Mouse (Mus musculus): Measurements from ENCODE around the gene Stpg4. TPM values are rescaled to one million over a fixed set of nuclear protein-coding genes. Genes with fewer than 3 reads are reported as not detected.

Gene Stpg4
- polyA plus RNA-seq, 1 experiment = not detected

GRCm38 (mm10) chr17:87468616-87469015 is 41.1 kb upstream of the Stpg4 start:
- no peak overlapping the region for H3K4me3 ChIP-seq (ENCODE audit: insufficient read depth, low read length)
- no peak overlapping the region for H3K27ac ChIP-seq (ENCODE audit: insufficient read depth, low read length)
- H3K4me1 ChIP-seq (ENCODE audit: control insufficient read depth, insufficient read depth, low read length) = peaks cover 2% of the 10 kb centered on the region; the same call in 1 of the 2 replicates
- no peak for TF ChIP-seq POLR2A (IDR thresholded peaks at IDR 0.05; ENCODE audit: low read depth, low read length)
- no peak for TF ChIP-seq CTCF (IDR thresholded peaks at IDR 0.05; ENCODE audit: borderline replicate concordance, insufficient read depth, low read length)

DNA sequence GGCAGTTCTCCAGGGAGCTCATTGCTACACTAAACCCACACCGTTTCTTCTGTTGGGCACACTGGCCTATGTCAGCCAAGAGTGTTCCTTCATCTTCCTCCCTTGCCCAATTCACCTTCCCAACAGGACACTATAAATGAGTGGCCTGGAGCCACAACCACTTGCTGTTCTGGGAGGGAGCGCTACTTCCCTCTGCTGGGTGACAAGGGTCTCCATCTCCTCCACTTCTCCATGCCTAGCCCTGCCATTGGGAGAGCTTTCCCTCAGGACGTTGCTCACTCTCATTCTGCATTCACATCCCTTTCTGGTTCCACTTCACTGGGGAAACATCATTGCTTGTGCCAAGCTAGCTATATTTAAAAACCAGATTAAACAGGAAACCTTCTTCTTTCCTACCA is 34.0 kb upstream of the Stpg4 start:
- Histone ChIP-seq H3K4me1 (ENCODE audit: control insufficient read depth, insufficient read depth, low read length) (peaks cover 15% of the 10 kb centered on the region), H3K4me3 (ENCODE audit: insufficient read depth, low read length) (no peak overlapping the region), H3K27ac (ENCODE audit: insufficient read depth, low read length) (peak overlapping the region; percentile 95)
- TF ChIP-seq CTCF (IDR thresholded peaks at IDR 0.05; ENCODE audit: borderline replicate concordance, insufficient read depth, low read length) = no peak
- no peak for TF ChIP-seq POLR2A (IDR thresholded peaks at IDR 0.05; ENCODE audit: low read depth, low read length)

- Histone ChIP-seq H3K4me3 (ENCODE audit: insufficient read depth, low read length) (no peak overlapping the region), H3K4me1 (ENCODE audit: control insufficient read depth, insufficient read depth, low read length) (peaks cover 15% of the 10 kb centered on the region), H3K27ac (ENCODE audit: insufficient read depth, low read length) (peak overlapping the region; percentile 95)
- TF ChIP-seq CTCF (IDR thresholded peaks at IDR 0.05; ENCODE audit: borderline replicate concordance, insufficient read depth, low read length) = no peak
- no peak for TF ChIP-seq POLR2A (IDR thresholded peaks at IDR 0.05; ENCODE audit: low read depth, low read length)
Measured at GRCm38 (mm10) chr17:87460669-87461498, 33.3 kb upstream of the Stpg4 start.

- no peak for TF ChIP-seq CTCF (IDR thresholded peaks at IDR 0.05; ENCODE audit: borderline replicate concordance, insufficient read depth, low read length)
- peak; percentile 35; the same call in 1 of the 2 replicates for TF ChIP-seq POLR2A (IDR thresholded peaks at IDR 0.05; ENCODE audit: low read depth, low read length)
- Histone ChIP-seq H3K4me3 (ENCODE audit: insufficient read depth, low read length) (no peak overlapping the region), H3K27ac (ENCODE audit: insufficient read depth, low read length) (peak overlapping the region; percentile 95), H3K4me1 (ENCODE audit: control insufficient read depth, insufficient read depth, low read length) (peaks cover 15% of the 10 kb centered on the region)
Measured at GRCm38 (mm10) chr17:87459750-87460668, 32.5 kb upstream of the Stpg4 start.

GRCm38 (mm10) chr17:87458911-87459749 is 31.6 kb upstream of the Stpg4 start:
- Histone ChIP-seq H3K27ac (ENCODE audit: insufficient read depth, low read length) (peak overlapping the region; percentile 96), H3K4me1 (ENCODE audit: control insufficient read depth, insufficient read depth, low read length) (peaks cover 15% of the 10 kb centered on the region), H3K4me3 (ENCODE audit: insufficient read depth, low read length) (no peak overlapping the region)
- peak; percentile 84 for TF ChIP-seq POLR2A (IDR thresholded peaks at IDR 0.05; ENCODE audit: low read depth, low read length)
- no peak for TF ChIP-seq CTCF (IDR thresholded peaks at IDR 0.05; ENCODE audit: borderline replicate concordance, insufficient read depth, low read length)

GRCm38 (mm10) chr17:87457961-87458360 is 30.4 kb upstream of the Stpg4 start:
- TF ChIP-seq POLR2A (IDR thresholded peaks at IDR 0.05; ENCODE audit: low read depth, low read length) = no peak
- no peak for TF ChIP-seq CTCF (IDR thresholded peaks at IDR 0.05; ENCODE audit: borderline replicate concordance, insufficient read depth, low read length)
- peak overlapping the region; percentile 96 for H3K27ac ChIP-seq (ENCODE audit: insufficient read depth, low read length)

DNA sequence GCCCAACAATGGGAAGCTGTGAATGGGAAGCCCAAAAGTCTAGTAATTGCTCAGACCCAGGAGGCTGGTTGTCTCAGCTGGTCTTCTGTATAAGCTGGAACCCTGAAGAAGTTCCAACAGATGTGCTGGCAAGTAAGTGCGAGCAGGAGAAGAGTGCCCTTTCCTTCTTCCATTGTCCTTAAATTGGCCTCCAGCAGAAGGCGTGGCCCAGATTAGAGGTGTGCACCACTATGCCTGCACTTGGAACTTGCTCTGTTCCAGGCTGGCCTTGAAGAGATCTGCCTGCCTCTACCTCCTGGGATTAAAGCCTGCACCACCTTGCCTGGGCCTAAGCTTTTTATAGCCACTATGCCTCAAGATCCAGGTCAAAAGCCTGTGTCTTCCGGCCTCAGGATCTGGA is 26.6 kb upstream of the Stpg4 start:
- Histone ChIP-seq H3K4me1 (ENCODE audit: control insufficient read depth, insufficient read depth, low read length) (peaks cover 6% of the 10 kb centered on the region; the same call in 1 of the 2 replicates), H3K27ac (ENCODE audit: insufficient read depth, low read length) (no peak overlapping the region), H3K4me3 (ENCODE audit: insufficient read depth, low read length) (no peak overlapping the region)
- TF ChIP-seq CTCF (IDR thresholded peaks at IDR 0.05; ENCODE audit: borderline replicate concordance, insufficient read depth, low read length) (no peak), POLR2A (IDR thresholded peaks at IDR 0.05; ENCODE audit: low read depth, low read length) (no peak)

More at GRCm38 (mm10) chr17:87457961-87458360, 30.4 kb upstream of the Stpg4 start:
- Histone ChIP-seq H3K4me1 (ENCODE audit: control insufficient read depth, insufficient read depth, low read length) (peaks cover 15% of the 10 kb centered on the region), H3K4me3 (ENCODE audit: insufficient read depth, low read length) (no peak overlapping the region)

DNA sequence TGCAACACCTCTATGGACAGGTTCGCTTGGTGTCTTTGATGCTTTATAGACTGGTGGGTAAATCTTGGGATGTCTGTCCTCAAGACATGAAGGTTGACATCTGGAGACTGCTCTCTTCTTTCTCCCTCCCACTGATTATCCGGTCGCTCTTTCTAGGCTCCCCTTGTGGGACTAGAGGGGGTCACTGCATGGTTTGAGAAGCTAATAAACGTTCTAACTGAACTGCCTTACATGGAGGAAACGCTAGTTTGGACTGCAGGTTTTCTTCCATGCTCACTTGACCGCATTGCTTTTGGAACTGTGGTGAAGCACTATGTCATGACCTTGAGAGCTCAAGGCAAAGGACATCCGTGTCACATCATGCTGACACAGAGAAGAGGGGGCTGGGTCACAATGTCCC is 25.8 kb upstream of the Stpg4 start:
- Histone ChIP-seq H3K4me1 (ENCODE audit: control insufficient read depth, insufficient read depth, low read length) (peaks cover 4% of the 10 kb centered on the region; the same call in 1 of the 2 replicates), H3K4me3 (ENCODE audit: insufficient read depth, low read length) (no peak overlapping the region), H3K27ac (ENCODE audit: insufficient read depth, low read length) (no peak overlapping the region)
- TF ChIP-seq POLR2A (IDR thresholded peaks at IDR 0.05; ENCODE audit: low read depth, low read length) (no peak), CTCF (IDR thresholded peaks at IDR 0.05; ENCODE audit: borderline replicate concordance, insufficient read depth, low read length) (no peak)

GRCm38 (mm10) chr17:87448881-87449280 is 21.3 kb upstream of the Stpg4 start:
- H3K4me3 ChIP-seq (ENCODE audit: insufficient read depth, low read length) = no peak overlapping the region
- TF ChIP-seq POLR2A (IDR thresholded peaks at IDR 0.05; ENCODE audit: low read depth, low read length) (no peak), CTCF (IDR thresholded peaks at IDR 0.05; ENCODE audit: borderline replicate concordance, insufficient read depth, low read length) (no peak)
- H3K4me1 ChIP-seq (ENCODE audit: control insufficient read depth, insufficient read depth, low read length) = peaks cover 2% of the 10 kb centered on the region; the same call in 1 of the 2 replicates
- no peak overlapping the region for H3K27ac ChIP-seq (ENCODE audit: insufficient read depth, low read length)
